Mouse (Mus musculus) bone marrow macrophage, adult 2 months (primary cell): ENCODE results near the gene Ccdc6. TPM values are rescaled to one million over a fixed set of nuclear protein-coding genes. Genes with fewer than 3 reads are reported as not detected.

Experiments used
- H3K27ac ChIP-seq: 2 replicates; pipeline ENCODE4 v1.5.1; 2012; ENCODE audit warnings: low read depth, low read length; ENCODE audit not compliant: insufficient read depth
- H3K4me1 ChIP-seq: 2 replicates; pipeline ENCODE4 v1.6.1; 2012; ENCODE audit warnings: low read length; ENCODE audit not compliant: control insufficient read depth, insufficient read depth
- H3K4me3 ChIP-seq: 2 replicates; pipeline ENCODE4 v1.5.1; 2012; ENCODE audit warnings: mild to moderate bottlenecking, low read length, moderate library complexity; ENCODE audit not compliant: insufficient read depth
- CTCF ChIP-seq: IDR thresholded peaks from 2 replicates; pipeline ENCODE4 v1.5.1; 2012; ENCODE audit warnings: low read depth, mild to moderate bottlenecking, low read length, moderate library complexity
- POLR2A ChIP-seq: IDR thresholded peaks from 2 replicates; pipeline ENCODE4 v1.6.1; 2012; ENCODE audit warnings: mild to moderate bottlenecking, low read depth, low read length, borderline replicate concordance
- polyA plus RNA-seq: library from polyadenylated mRNA; stranded (reverse); fragments of >200 nt; gene quantifications from 2 replicates; pipeline ENCODE4 v1.2.4, GENCODE M21; 2012; ENCODE audit not compliant: missing spikeins, insufficient read depth, insufficient read length

Gene Ccdc6
- polyA plus RNA-seq, 1 experiment: 33.8 TPM

DNA sequence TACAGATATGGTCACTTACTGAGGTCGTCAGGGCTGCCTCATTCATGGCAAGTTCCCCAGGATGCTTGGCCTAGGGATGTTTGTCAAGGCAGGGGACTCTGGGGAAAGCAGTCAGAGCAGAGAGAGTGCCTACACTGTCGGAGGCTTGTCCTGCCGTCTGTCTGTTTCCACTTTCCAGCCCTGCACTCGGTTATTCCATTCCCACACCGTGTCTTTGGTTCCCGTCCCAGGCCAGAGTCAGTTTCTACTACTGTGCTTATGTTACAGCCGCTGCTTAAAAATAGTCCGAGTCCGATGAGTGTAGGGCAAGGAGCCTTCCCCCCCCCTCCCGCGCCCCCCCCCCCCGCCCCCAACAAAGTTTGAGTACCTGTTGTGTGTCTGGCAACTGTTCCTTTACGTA is 11.1 kb downstream of the Ccdc6 start:
- Histone ChIP-seq H3K4me3 (no peak overlapping the region), H3K4me1 (peaks cover 11% of the 10 kb centered on the region), H3K27ac (no peak overlapping the region)
- no peak for TF ChIP-seq POLR2A
- no peak for TF ChIP-seq CTCF

GRCm38 (mm10) chr10:70109974-70110373 is 13.1 kb downstream of the Ccdc6 start:
- Histone ChIP-seq H3K4me3 (no peak overlapping the region), H3K4me1 (peaks cover 17% of the 10 kb centered on the region), H3K27ac (no peak overlapping the region)
- TF ChIP-seq POLR2A: no peak
- TF ChIP-seq CTCF: no peak

DNA sequence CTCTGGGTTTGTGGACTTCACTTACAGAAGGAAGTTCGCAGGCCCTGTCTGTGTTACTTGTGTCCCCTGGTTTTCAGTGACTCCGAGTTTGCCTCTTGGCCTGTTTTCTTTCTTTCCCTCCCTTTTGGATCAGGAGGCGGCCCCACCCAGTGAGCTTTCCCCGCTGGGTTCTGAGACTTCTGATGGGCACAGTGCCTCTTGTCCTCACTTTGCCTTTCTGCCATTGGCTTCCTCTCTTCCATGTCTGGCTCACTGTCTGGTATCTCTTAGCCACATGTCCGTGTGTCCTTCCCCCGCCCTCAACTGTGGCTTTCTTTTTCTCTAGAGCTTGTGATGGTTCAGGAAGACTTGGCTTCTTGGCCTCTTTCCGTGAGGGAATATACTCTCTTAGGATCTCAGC is 13.9 kb downstream of the Ccdc6 start:
- H3K4me3 ChIP-seq: no peak overlapping the region

DNA sequence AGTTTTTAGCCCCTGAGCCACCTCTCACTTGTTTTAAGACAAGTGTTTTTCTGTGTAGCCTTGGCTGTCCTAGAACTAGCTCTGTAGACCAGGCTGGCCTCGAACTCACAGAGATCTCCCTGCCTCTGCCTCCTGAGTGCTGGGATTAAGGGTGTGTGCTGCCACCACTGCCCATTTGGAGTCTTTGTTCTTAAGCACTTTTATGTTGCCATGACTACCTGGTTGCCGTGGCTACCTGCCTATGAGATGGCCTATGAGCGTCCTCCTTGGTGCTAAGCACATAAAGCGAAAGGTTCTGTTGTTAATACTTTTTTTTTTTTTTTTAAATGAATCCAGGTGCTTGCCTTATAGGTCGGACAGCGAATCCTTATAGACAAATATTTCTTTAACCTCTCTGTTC is 14.7 kb downstream of the Ccdc6 start:
- Histone ChIP-seq H3K4me3 (no peak overlapping the region), H3K4me1 (peaks cover 22% of the 10 kb centered on the region), H3K27ac (no peak overlapping the region)
- TF ChIP-seq CTCF (no peak), POLR2A (no peak)

More for the DNA sequence above, 13.9 kb downstream of the Ccdc6 start:
- no peak for TF ChIP-seq POLR2A
- TF ChIP-seq CTCF: no peak
- Histone ChIP-seq H3K27ac (no peak overlapping the region), H3K4me1 (peaks cover 22% of the 10 kb centered on the region)

GRCm38 (mm10) chr10:70114048-70114635 is 17.2 kb downstream of the Ccdc6 start:
- Histone ChIP-seq H3K27ac (no peak overlapping the region), H3K4me3 (no peak overlapping the region), H3K4me1 (peaks cover 19% of the 10 kb centered on the region)
- no peak for TF ChIP-seq CTCF
- no peak for TF ChIP-seq POLR2A

- peaks cover 16% of the 10 kb centered on the region for H3K4me1 ChIP-seq
- TF ChIP-seq POLR2A (no peak), CTCF (no peak)
- no peak overlapping the region for H3K27ac ChIP-seq
- no peak overlapping the region for H3K4me3 ChIP-seq
Observed at GRCm38 (mm10) chr10:70116454-70116853, 19.5 kb downstream of the Ccdc6 start.

GRCm38 (mm10) chr10:70119451-70119850 is 22.5 kb downstream of the Ccdc6 start:
- Histone ChIP-seq H3K4me3 (no peak overlapping the region), H3K4me1 (peaks cover 15% of the 10 kb centered on the region), H3K27ac (no peak overlapping the region)
- TF ChIP-seq CTCF: no peak
- TF ChIP-seq POLR2A: no peak

DNA sequence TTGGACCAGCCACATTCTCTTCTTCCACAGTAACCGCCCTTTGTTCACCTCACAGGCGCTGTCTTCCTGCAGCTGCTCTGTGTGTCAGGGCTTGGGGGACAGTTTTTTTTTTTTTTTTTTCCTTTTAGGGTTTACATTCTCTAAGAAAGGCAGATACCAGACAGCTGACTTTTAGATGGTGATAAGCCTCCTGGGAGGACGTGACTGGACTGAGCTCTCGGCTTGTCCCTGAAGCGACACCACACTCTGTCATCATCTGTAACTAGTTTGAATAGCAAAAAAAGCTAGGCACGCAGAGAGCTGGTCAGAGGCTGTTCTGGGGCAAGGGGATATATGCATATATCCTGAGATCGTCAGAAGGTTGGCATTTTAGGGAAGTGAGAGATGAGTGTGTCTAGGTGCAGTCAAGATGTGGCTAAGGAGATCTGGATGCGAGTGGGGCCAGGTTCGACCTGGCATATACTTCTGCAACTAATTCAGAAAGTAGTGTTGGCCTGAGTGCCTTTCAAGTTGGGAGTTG is 23.0 kb downstream of the Ccdc6 start:
- Histone ChIP-seq H3K27ac (no peak overlapping the region), H3K4me1 (peaks cover 10% of the 10 kb centered on the region), H3K4me3 (no peak overlapping the region)
- TF ChIP-seq CTCF (no peak), POLR2A (no peak)

DNA sequence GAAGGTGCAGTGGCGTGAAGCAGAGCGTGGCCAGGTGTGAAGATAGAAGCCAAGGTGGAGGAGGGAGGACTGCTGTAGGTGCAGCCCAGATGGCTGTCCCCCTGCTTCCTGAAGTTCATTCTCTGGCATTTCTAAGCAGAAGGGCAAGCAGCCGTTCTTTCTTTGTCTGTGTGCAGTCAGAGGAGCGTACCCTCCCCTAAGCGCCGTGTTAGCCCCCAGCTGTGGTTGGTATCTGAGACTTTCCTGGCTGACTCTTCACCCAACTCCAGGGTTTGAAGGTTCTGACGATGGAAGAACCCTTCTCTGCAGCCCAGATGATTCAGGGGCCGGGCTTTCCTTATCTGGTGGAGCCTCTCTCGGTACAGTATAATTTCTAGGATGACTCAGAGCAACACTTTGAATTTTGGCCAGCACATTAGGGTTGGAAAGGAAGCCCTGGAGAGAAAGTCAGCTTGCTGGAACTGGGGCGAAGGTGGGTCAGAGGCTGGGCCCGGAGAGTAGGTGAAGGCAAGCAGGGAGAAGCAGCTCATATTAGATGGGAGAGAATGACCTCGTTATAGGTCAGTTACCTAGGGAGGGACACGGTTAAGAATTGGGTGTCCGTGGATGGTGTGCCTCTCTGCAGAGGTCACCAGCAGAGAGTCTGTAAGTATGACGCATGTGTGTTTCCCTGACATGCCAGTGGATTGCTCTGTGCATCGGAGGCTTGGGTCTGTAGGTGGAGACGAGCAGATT is 23.9 kb downstream of the Ccdc6 start:
- Histone ChIP-seq H3K27ac (no peak overlapping the region), H3K4me3 (no peak overlapping the region), H3K4me1 (peaks cover 4% of the 10 kb centered on the region; the same call in 1 of the 2 replicates)
- TF ChIP-seq CTCF (no peak), POLR2A (no peak)

DNA sequence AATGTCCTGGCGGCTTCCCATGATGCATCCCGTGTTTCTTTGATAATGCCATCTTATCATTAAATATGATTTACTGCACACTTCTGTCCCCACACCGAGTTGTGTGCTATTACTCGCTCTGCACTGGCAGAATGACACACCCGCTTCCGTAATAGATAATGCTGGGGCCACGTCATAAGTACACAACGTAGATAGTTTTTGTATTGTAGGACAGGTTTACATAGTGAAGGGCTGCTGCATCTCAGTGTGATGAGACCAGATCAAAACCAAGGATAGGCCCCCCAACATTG is 24.4 kb downstream of the Ccdc6 start:
- Histone ChIP-seq H3K27ac (no peak overlapping the region), H3K4me1 (peaks cover 4% of the 10 kb centered on the region; the same call in 1 of the 2 replicates), H3K4me3 (no peak overlapping the region)
- TF ChIP-seq POLR2A (no peak), CTCF (no peak)

GRCm38 (mm10) chr10:70123454-70123853 is 26.5 kb downstream of the Ccdc6 start:
- no peak overlapping the region for H3K27ac ChIP-seq
- no peaks in the 10 kb centered on the region for H3K4me1 ChIP-seq
- no peak overlapping the region for H3K4me3 ChIP-seq
- TF ChIP-seq CTCF (no peak), POLR2A (no peak)
